Mouse (Mus musculus): ENCODE data around the gene Mt2. TPM values are rescaled to one million over a fixed set of nuclear protein-coding genes. Genes with fewer than 3 reads are reported as not detected.

The Mt2 gene
- polyA plus RNA-seq, 1 experiment from 2014 or later = 15.2 TPM

GRCm38 (mm10) chr8:94186542-94186941 is 14.1 kb downstream of the Mt2 start:
- DNase-seq (peak; percentile 81), ATAC-seq (ENCODE audit: insufficient read depth) (peak; percentile 77)
- Histone ChIP-seq H3K9ac (peak overlapping the region; percentile 11; the same call in 1 of the 2 replicates), H3K27me3 (ENCODE audit: insufficient read depth, low read length) (peaks cover 49% of the 10 kb centered on the region), H3K27ac (ENCODE audit: low read depth) (peak overlapping the region; percentile 36; the same call in 1 of the 2 replicates), H3K36me3 (ENCODE audit: insufficient read depth) (no peaks in the 10 kb centered on the region), H3K4me1 (ENCODE audit: insufficient read depth) (peaks cover 2% of the 10 kb centered on the region; the same call in 1 of the 2 replicates), H3K4me2 (peak overlapping the region; percentile 51), H3K4me3 (ENCODE audit: low read depth, low read length) (peak overlapping the region; percentile 16; the same call in 1 of the 2 replicates), H3K9me3 (ENCODE audit: low read depth, low read length) (no peaks in the 10 kb centered on the region)
- peak; percentile 80 for TF ChIP-seq CTCF (IDR thresholded peaks at IDR 0.05; ENCODE audit: low read depth)
- 4% methylated on average over 17 of the region's 17 CpGs for WGBS

- Histone ChIP-seq H3K9ac (no peak overlapping the region), H3K27ac (ENCODE audit: low read depth) (no peak overlapping the region), H3K9me3 (ENCODE audit: low read depth, low read length) (no peaks in the 10 kb centered on the region), H3K27me3 (ENCODE audit: insufficient read depth, low read length) (peaks cover 42% of the 10 kb centered on the region), H3K4me1 (ENCODE audit: insufficient read depth) (peaks cover 2% of the 10 kb centered on the region; the same call in 1 of the 2 replicates), H3K4me3 (ENCODE audit: low read depth, low read length) (no peak overlapping the region), H3K36me3 (ENCODE audit: insufficient read depth) (no peaks in the 10 kb centered on the region), H3K4me2 (no peak overlapping the region)
- ATAC-seq (ENCODE audit: insufficient read depth) (no peak), DNase-seq (no peak)
- TF ChIP-seq CTCF (IDR thresholded peaks at IDR 0.05; ENCODE audit: low read depth) = no peak
- WGBS = 33% methylated on average over 21 of the region's 21 CpGs
These were observed 15.0 kb downstream of the Mt2 start for GRCm38 (mm10) chr8:94187290-94188002.

- ATAC-seq (ENCODE audit: insufficient read depth) = no peak
- no peak overlapping the region for H3K4me3 ChIP-seq (ENCODE audit: low read depth, low read length)
These were observed 17.0 kb downstream of the Mt2 start for GRCm38 (mm10) chr8:94189275-94190031.

GRCm38 (mm10) chr8:94191101-94191691 is 18.7 kb downstream of the Mt2 start:
- H3K4me1 ChIP-seq (ENCODE audit: insufficient read depth) = no peaks in the 10 kb centered on the region; the same call in 1 of the 2 replicates
- H3K36me3 ChIP-seq (ENCODE audit: insufficient read depth) = no peaks in the 10 kb centered on the region
- peak; percentile 83 for DNase-seq
- no peak for TF ChIP-seq CTCF (IDR thresholded peaks at IDR 0.05; ENCODE audit: low read depth)
- H3K9ac ChIP-seq = no peak overlapping the region
- peak overlapping the region; percentile 62 for H3K4me2 ChIP-seq
- peak; percentile 45; the same call in 1 of the 2 replicates for ATAC-seq (ENCODE audit: insufficient read depth)
- H3K27me3 ChIP-seq (ENCODE audit: insufficient read depth, low read length) = peaks cover 12% of the 10 kb centered on the region
- no peaks in the 10 kb centered on the region for H3K9me3 ChIP-seq (ENCODE audit: low read depth, low read length)
- no peak overlapping the region for H3K27ac ChIP-seq (ENCODE audit: low read depth)
- 17% methylated on average over 21 of the region's 21 CpGs for WGBS
- peak overlapping the region; percentile 16 for H3K4me3 ChIP-seq (ENCODE audit: low read depth, low read length)

More at GRCm38 (mm10) chr8:94189275-94190031, 17.0 kb downstream of the Mt2 start:
- TF ChIP-seq CTCF (IDR thresholded peaks at IDR 0.05; ENCODE audit: low read depth) = no peak
- no peak for DNase-seq
- no peak overlapping the region for H3K4me2 ChIP-seq
- H3K27me3 ChIP-seq (ENCODE audit: insufficient read depth, low read length) = peaks cover 23% of the 10 kb centered on the region
- no peak overlapping the region for H3K27ac ChIP-seq (ENCODE audit: low read depth)
- WGBS = 64% methylated on average over 13 of the region's 13 CpGs
- H3K9me3 ChIP-seq (ENCODE audit: low read depth, low read length) = no peaks in the 10 kb centered on the region
- H3K4me1 ChIP-seq (ENCODE audit: insufficient read depth) = peaks cover 1% of the 10 kb centered on the region; the same call in 1 of the 2 replicates
- H3K9ac ChIP-seq = no peak overlapping the region
- H3K36me3 ChIP-seq (ENCODE audit: insufficient read depth) = no peaks in the 10 kb centered on the region

GRCm38 (mm10) chr8:94192926-94193325 is 20.5 kb downstream of the Mt2 start:
- ATAC-seq (ENCODE audit: insufficient read depth) (no peak), DNase-seq (no peak)
- no peak overlapping the region for H3K9ac ChIP-seq
- no peaks in the 10 kb centered on the region for H3K36me3 ChIP-seq (ENCODE audit: insufficient read depth)
- no peak for TF ChIP-seq CTCF (IDR thresholded peaks at IDR 0.05; ENCODE audit: low read depth)
- H3K4me3 ChIP-seq (ENCODE audit: low read depth, low read length) = no peak overlapping the region
- no peak overlapping the region for H3K4me2 ChIP-seq
- no peaks in the 10 kb centered on the region; the same call in 1 of the 2 replicates for H3K4me1 ChIP-seq (ENCODE audit: insufficient read depth)
- no peaks in the 10 kb centered on the region; the same call in 1 of the 2 replicates for H3K27me3 ChIP-seq (ENCODE audit: insufficient read depth, low read length)
- no peak overlapping the region for H3K27ac ChIP-seq (ENCODE audit: low read depth)
- no peaks in the 10 kb centered on the region for H3K9me3 ChIP-seq (ENCODE audit: low read depth, low read length)
- 48% methylated on average over 1 of the region's 1 CpGs for WGBS

GRCm38 (mm10) chr8:94194591-94195223 is 22.2 kb downstream of the Mt2 start:
- WGBS = 81% methylated on average over 7 of the region's 7 CpGs
- H3K27me3 ChIP-seq (ENCODE audit: insufficient read depth, low read length) = no peaks in the 10 kb centered on the region
- TF ChIP-seq CTCF (IDR thresholded peaks at IDR 0.05; ENCODE audit: low read depth) = no peak
- DNase-seq = no peak
- H3K4me2 ChIP-seq = no peak overlapping the region
- no peak overlapping the region for H3K4me3 ChIP-seq (ENCODE audit: low read depth, low read length)
- no peak for ATAC-seq (ENCODE audit: insufficient read depth)
- H3K36me3 ChIP-seq (ENCODE audit: insufficient read depth) = no peaks in the 10 kb centered on the region
- no peaks in the 10 kb centered on the region; the same call in 1 of the 2 replicates for H3K4me1 ChIP-seq (ENCODE audit: insufficient read depth)
- H3K9ac ChIP-seq = no peak overlapping the region
- H3K27ac ChIP-seq (ENCODE audit: low read depth) = no peak overlapping the region
- no peaks in the 10 kb centered on the region for H3K9me3 ChIP-seq (ENCODE audit: low read depth, low read length)
